In the genomic region with DNA sequence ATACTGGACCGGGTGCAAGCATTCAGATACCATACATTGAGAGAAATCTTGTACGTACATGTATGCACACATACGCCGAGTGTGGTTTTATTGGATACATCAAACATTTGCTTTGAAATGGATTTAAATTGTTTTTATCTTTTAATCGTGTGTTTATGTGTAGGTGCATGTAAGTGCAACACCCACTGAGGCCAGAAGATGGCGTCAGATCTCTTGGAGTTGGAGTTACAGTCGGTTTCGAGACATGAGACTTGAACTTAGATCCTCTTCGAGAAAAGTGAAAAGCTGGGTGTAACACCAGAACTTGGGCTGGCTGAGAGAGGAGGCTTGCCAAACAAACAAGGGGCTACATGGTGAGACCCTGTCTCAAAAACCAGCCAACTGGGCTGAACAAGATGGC, we compare ENCODE assay signal across 21 mouse cellular contexts. TPM values are rescaled to one million over a fixed set of nuclear protein-coding genes. Genes with fewer than 3 reads are reported as not detected.
DNase-seq lines count a peak whose midpoint lies in the region; ATAC-seq and TF ChIP-seq lines count a peak whose summit lies in the region.
"Had no signal": no experiment of that assay in that cellular context is flagged by ENCODE, and none has a peak within 500 bp of the region (broad histone marks: within the 10 kb centered on the region; RNA-seq: fewer than 3 reads in every experiment).

No protein-coding gene starts in this region.

- ATAC-seq in CD4-positive, CD25-positive, alpha-beta regulatory T cell, adult 4 months = no peak
- ATAC-seq: forebrain, embryonic 15.5 days; inflammation-experienced regulatory T-cells, adult 6 months had no signal

- intact Hi-C loops in heart, adult 2 months (cut with DNase I) = no loop called here

- H3K79me2 ChIP-seq in heart, adult 2 months (replicated peaks; ENCODE audit: control insufficient read depth, insufficient read depth, low read length) = no peaks in the 10 kb centered on the region

- no peak overlapping the region for H3K4me3 ChIP-seq in heart, adult 2 months
- H3K4me3 ChIP-seq in layer of hippocampus, adult 2 months = no peak overlapping the region
- H3K4me3 ChIP-seq: embryonic facial prominence, embryonic 12.5 days; forebrain, embryonic 15.5 days; heart, embryonic 13.5 days; hindbrain, embryonic 10.5 days had no signal

- H3K36me3 ChIP-seq in heart, adult 2 months (ENCODE audit: control insufficient read depth, insufficient read depth, low read length) = no peaks in the 10 kb centered on the region
- H3K36me3 ChIP-seq: embryonic facial prominence, embryonic 12.5 days; forebrain, embryonic 15.5 days; hindbrain, embryonic 10.5 days had no signal

- no peak for TF ChIP-seq POLR2A in heart, adult 2 months (IDR thresholded peaks at IDR 0.05; ENCODE audit: insufficient read depth, low read depth, low read length)

- no peak overlapping the region for H3K9ac ChIP-seq in heart, adult 2 months (ENCODE audit: low read depth, low read length)
- H3K9ac ChIP-seq: embryonic facial prominence, embryonic 12.5 days; forebrain, embryonic 15.5 days; heart, embryonic 13.5 days; hindbrain, embryonic 14.5 days had no signal

- no peaks in the 10 kb centered on the region for H3K27me3 ChIP-seq in heart, adult 2 months (ENCODE audit: control insufficient read depth, insufficient read depth, low read length)
- H3K27me3 ChIP-seq: embryonic facial prominence, embryonic 12.5 days; forebrain, embryonic 15.5 days; heart, embryonic 13.5 days had no signal

- H3K4me1 ChIP-seq in heart, adult 2 months (ENCODE audit: control insufficient read depth, insufficient read depth, low read length) = no peaks in the 10 kb centered on the region
- H3K4me1 ChIP-seq: embryonic facial prominence, embryonic 12.5 days; forebrain, embryonic 15.5 days; heart, embryonic 13.5 days; hindbrain, embryonic 10.5 days had no signal

- 91% methylated on average over 9 of the region's 9 CpGs for WGBS in heart, adult 2 months

- no peak overlapping the region for H3K27ac ChIP-seq in heart, adult 2 months
- no peak overlapping the region for H3K27ac ChIP-seq in layer of hippocampus, adult 2 months
- H3K27ac ChIP-seq: embryonic facial prominence, embryonic 12.5 days; forebrain, embryonic 15.5 days; heart, embryonic 13.5 days; hindbrain, embryonic 10.5 days; hindbrain, embryonic 14.5 days had no signal

- no peak for TF ChIP-seq EP300 in heart, adult 2 months (IDR thresholded peaks at IDR 0.05; ENCODE audit: insufficient read depth, low read depth, low read length)

- DNase-seq in heart, adult 2 months = no peak
- DNase-seq in heart, adult 9 months (ENCODE audit: low spot score in 2 of 2) = no peak
- DNase-seq in layer of hippocampus, adult 2 months (ENCODE audit: low spot score in 2 of 2) = no peak
- DNase-seq in layer of hippocampus, postnatal 10 days (ENCODE audit: low spot score in 2 of 2) = no peak
- DNase-seq in 416B (ENCODE audit: low read depth) (peak; percentile 4), ES-CJ7 (ENCODE audit: low read depth, low spot score) (peak; percentile 54)
- DNase-seq in thymus, postnatal 4 days = no peak
- DNase-seq: adrenal gland, postnatal 10 days; cerebellum, adult 11 months; cerebellum, adult 9-10 months; cerebellum, postnatal 25 days; gastrocnemius, postnatal 10 days; heart, postnatal 14 days; kidney, adult 18-20 months had no signal

- TF ChIP-seq CTCF in heart, adult 2 months (IDR thresholded peaks at IDR 0.05) = 0 out of 2 replicates have a peak, but pooled peaks have one; percentile 27
- TF ChIP-seq CTCF in layer of hippocampus, adult 2 months (conservative IDR thresholded peaks at IDR 0.05) = peak; percentile 23; the same call in 1 of the 2 replicates

RNA-seq across cellular contexts. Expression of gene Exog, which starts 58.9 kb away (rescaled TPM):
- total RNA-seq in heart, adult 2 months (2021) = 1 to 10 TPM; 2.0 to 3.1 TPM
- 1.7 and 2.8 TPM in 2 replicates for polyA plus RNA-seq in heart, adult 2 months (2012; rRNA removed)
- total RNA-seq in layer of hippocampus, adult 2 months (2021) = 10 to 100 TPM; 17.1 to 19.1 TPM
- total RNA-seq in layer of hippocampus, postnatal 10 days (2021) = 10 to 100 TPM; 22.7 to 26.5 TPM
- 10 to 100 TPM; 12.6 to 16.2 TPM for polyA plus RNA-seq in CD4-positive, CD25-positive, alpha-beta regulatory T cell, adult 4 months (2017; shearing (Covaris generic))

Comparison
In these comparisons a context has a peak if more than half of its experiments do, and no peak if none do; other contexts are left out.
1. DNase-seq: peak in 416B (single experiment) and ES-CJ7 (single experiment); none in heart, adult 2 months (0 of 2), heart, adult 9 months (0 of 2), layer of hippocampus, adult 2 months (0 of 2), layer of hippocampus, postnatal 10 days (0 of 2) and thymus, postnatal 4 days (single experiment).
2. RNA of gene Exog, which starts 58.9 kb away (total RNA-seq): 22.7 to 26.5 TPM in layer of hippocampus, postnatal 10 days and 17.1 to 19.1 TPM in layer of hippocampus, adult 2 months; 2.0 to 3.1 TPM in heart, adult 2 months; every median in the first group is over 4 times any median in the second.